Mouse (Mus musculus): ENCODE data around the gene Gemin2. TPM values are rescaled to one million over a fixed set of nuclear protein-coding genes. Genes with fewer than 3 reads are reported as not detected.
"Not testable (repeated sequence)": the region's sequence is repeated elsewhere in the genome, so short reads cannot be mapped to it uniquely, and the experiment has no call there.

Gene Gemin2
- total RNA-seq, 1 experiment = 24.5 TPM

- in situ Hi-C loops (cut with MboI; ENCODE audit: low sequenced_read_pairs in 2 of 2, unreplicated experiment in 2 of 2) = no loop called here
- Histone ChIP-seq H3K4me3 (ENCODE audit: insufficient read depth in 1 of 2, low read depth in 1 of 2, low read length in 2 of 2, poor library complexity in 1 of 2, severe bottlenecking in 1 of 2) (no peak overlapping the region), H3K4me1 (ENCODE audit: control insufficient read depth in 2 of 2, insufficient read depth in 2 of 2, low read length in 2 of 2, poor library complexity in 1 of 2) (peaks cover 0 to 3% of the 10 kb centered on the region in 2 experiments; a peak in 1 of 4 replicates), H3K36me3 (ENCODE audit: control insufficient read depth, insufficient read depth, low read length, poor library complexity, severe bottlenecking) (peaks cover 15% of the 10 kb centered on the region), H3K9me3 (ENCODE audit: control insufficient read depth, insufficient read depth, low read depth, low read length) (no peaks in the 10 kb centered on the region), H3K27ac (ENCODE audit: insufficient read depth, low read depth, low read length, poor library complexity, severe bottlenecking) (no peak overlapping the region), H3K9ac (ENCODE audit: insufficient read depth, low read depth, low read length, poor library complexity, severe bottlenecking) (no peak overlapping the region)
- TF ChIP-seq CHD2 (IDR thresholded peaks at IDR 0.05; ENCODE audit: low read depth, low read length) (no peak), ZNF384 (IDR thresholded peaks at IDR 0.05; ENCODE audit: low read depth, low read length) (no peak), HCFC1 (IDR thresholded peaks at IDR 0.05; ENCODE audit: borderline replicate concordance, insufficient read depth, low read length) (no peak), ZC3H11A (IDR thresholded peaks at IDR 0.05; ENCODE audit: borderline replicate concordance, low read depth, low read length) (no peak), MAFK (IDR thresholded peaks at IDR 0.05; ENCODE audit: insufficient read depth, low read depth, low read length) (no peak)
- DNase-seq (ENCODE audit: low read depth, low spot score) = no peak
These were observed 40.0 kb downstream of the Gemin2 start for GRCm38 (mm10) chr12:59053166-59053565.

GRCm38 (mm10) chr12:59053976-59054375 lies 40.8 kb downstream of the Gemin2 start:
- Histone ChIP-seq H3K9me3 (ENCODE audit: control insufficient read depth, insufficient read depth, low read depth, low read length) (no peaks in the 10 kb centered on the region), H3K4me1 (ENCODE audit: control insufficient read depth in 2 of 2, insufficient read depth in 2 of 2, low read length in 2 of 2, poor library complexity in 1 of 2) (peaks cover 0 to 3% of the 10 kb centered on the region in 2 experiments; a peak in 1 of 4 replicates), H3K9ac (ENCODE audit: insufficient read depth, low read depth, low read length, poor library complexity, severe bottlenecking) (no peak overlapping the region), H3K4me3 (ENCODE audit: insufficient read depth in 1 of 2, low read depth in 1 of 2, low read length in 2 of 2, poor library complexity in 1 of 2, severe bottlenecking in 1 of 2) (no peak overlapping the region), H3K36me3 (ENCODE audit: control insufficient read depth, insufficient read depth, low read length, poor library complexity, severe bottlenecking) (peaks cover 12% of the 10 kb centered on the region; the same call in 1 of the 2 replicates), H3K27ac (ENCODE audit: insufficient read depth, low read depth, low read length, poor library complexity, severe bottlenecking) (no peak overlapping the region)
- TF ChIP-seq HCFC1 (IDR thresholded peaks at IDR 0.05; ENCODE audit: borderline replicate concordance, insufficient read depth, low read length) = no peak
- TF ChIP-seq CHD2 (IDR thresholded peaks at IDR 0.05; ENCODE audit: low read depth, low read length) = no peak
- no peak for TF ChIP-seq ZC3H11A (IDR thresholded peaks at IDR 0.05; ENCODE audit: borderline replicate concordance, low read depth, low read length)
- no peak for TF ChIP-seq MAFK (IDR thresholded peaks at IDR 0.05; ENCODE audit: insufficient read depth, low read depth, low read length)
- TF ChIP-seq ZNF384 (IDR thresholded peaks at IDR 0.05; ENCODE audit: low read depth, low read length) = no peak
- no peak for DNase-seq (ENCODE audit: low read depth, low spot score)
- in situ Hi-C loops (cut with MboI; ENCODE audit: low sequenced_read_pairs in 2 of 2, unreplicated experiment in 2 of 2) = no loop called here

- no peak overlapping the region for H3K9ac ChIP-seq (ENCODE audit: insufficient read depth, low read depth, low read length, poor library complexity, severe bottlenecking)
These were observed 42.1 kb downstream of the Gemin2 start for GRCm38 (mm10) chr12:59055196-59055850.

GRCm38 (mm10) chr12:59056222-59056621 lies 43.0 kb downstream of the Gemin2 start:
- no peak for TF ChIP-seq MAFK (IDR thresholded peaks at IDR 0.05; ENCODE audit: insufficient read depth, low read depth, low read length)
- no peak overlapping the region for H3K4me3 ChIP-seq (ENCODE audit: insufficient read depth in 1 of 2, low read depth in 1 of 2, low read length in 2 of 2, poor library complexity in 1 of 2, severe bottlenecking in 1 of 2)
- peaks cover 14% of the 10 kb centered on the region; the same call in 1 of the 2 replicates for H3K36me3 ChIP-seq (ENCODE audit: control insufficient read depth, insufficient read depth, low read length, poor library complexity, severe bottlenecking)

More at GRCm38 (mm10) chr12:59055196-59055850, 42.1 kb downstream of the Gemin2 start:
- H3K9me3 ChIP-seq (ENCODE audit: control insufficient read depth, insufficient read depth, low read depth, low read length) = no peaks in the 10 kb centered on the region
- no peak for DNase-seq (ENCODE audit: low read depth, low spot score)
- no peak overlapping the region for H3K4me3 ChIP-seq (ENCODE audit: insufficient read depth in 1 of 2, low read depth in 1 of 2, low read length in 2 of 2, poor library complexity in 1 of 2, severe bottlenecking in 1 of 2)
- in situ Hi-C loops (cut with MboI; ENCODE audit: low sequenced_read_pairs in 2 of 2, unreplicated experiment in 2 of 2) = no loop called here
- H3K4me1 ChIP-seq (ENCODE audit: control insufficient read depth in 2 of 2, insufficient read depth in 2 of 2, low read length in 2 of 2, poor library complexity in 1 of 2) = peaks cover 0 to 3% of the 10 kb centered on the region in 2 experiments; a peak in 2 of 4 replicates
- TF ChIP-seq ZC3H11A (IDR thresholded peaks at IDR 0.05; ENCODE audit: borderline replicate concordance, low read depth, low read length) = no peak
- TF ChIP-seq HCFC1 (IDR thresholded peaks at IDR 0.05; ENCODE audit: borderline replicate concordance, insufficient read depth, low read length) = no peak
- no peak for TF ChIP-seq ZNF384 (IDR thresholded peaks at IDR 0.05; ENCODE audit: low read depth, low read length)
- no peak for TF ChIP-seq MAFK (IDR thresholded peaks at IDR 0.05; ENCODE audit: insufficient read depth, low read depth, low read length)
- no peak for TF ChIP-seq CHD2 (IDR thresholded peaks at IDR 0.05; ENCODE audit: low read depth, low read length)
- H3K27ac ChIP-seq (ENCODE audit: insufficient read depth, low read depth, low read length, poor library complexity, severe bottlenecking) = no peak overlapping the region
- peaks cover 14% of the 10 kb centered on the region; the same call in 1 of the 2 replicates for H3K36me3 ChIP-seq (ENCODE audit: control insufficient read depth, insufficient read depth, low read length, poor library complexity, severe bottlenecking)

GRCm38 (mm10) chr12:59058242-59058641 lies 45.0 kb downstream of the Gemin2 start:
- H3K9ac ChIP-seq (ENCODE audit: insufficient read depth, low read depth, low read length, poor library complexity, severe bottlenecking); H3K4me1 ChIP-seq (ENCODE audit: control insufficient read depth in 2 of 2, insufficient read depth in 2 of 2, low read length in 2 of 2, poor library complexity in 1 of 2); H3K27ac ChIP-seq (ENCODE audit: insufficient read depth, low read depth, low read length, poor library complexity, severe bottlenecking); H3K4me3 ChIP-seq (ENCODE audit: insufficient read depth in 1 of 2, low read depth in 1 of 2, low read length in 2 of 2, poor library complexity in 1 of 2, severe bottlenecking in 1 of 2); in situ Hi-C loops (cut with MboI; ENCODE audit: low sequenced_read_pairs in 2 of 2, unreplicated experiment in 2 of 2); DNase-seq (ENCODE audit: low read depth, low spot score); H3K9me3 ChIP-seq (ENCODE audit: control insufficient read depth, insufficient read depth, low read depth, low read length): not testable (repeated sequence)
- peaks cover 10% of the 10 kb centered on the region; the same call in 1 of the 2 replicates for H3K36me3 ChIP-seq (ENCODE audit: control insufficient read depth, insufficient read depth, low read length, poor library complexity, severe bottlenecking)

More at GRCm38 (mm10) chr12:59056222-59056621, 43.0 kb downstream of the Gemin2 start:
- Histone ChIP-seq H3K4me1 (ENCODE audit: control insufficient read depth in 2 of 2, insufficient read depth in 2 of 2, low read length in 2 of 2, poor library complexity in 1 of 2) (peaks cover 2 to 3% of the 10 kb centered on the region in 2 experiments; a peak in 3 of 4 replicates), H3K27ac (ENCODE audit: insufficient read depth, low read depth, low read length, poor library complexity, severe bottlenecking) (no peak overlapping the region), H3K9me3 (ENCODE audit: control insufficient read depth, insufficient read depth, low read depth, low read length) (no peaks in the 10 kb centered on the region), H3K9ac (ENCODE audit: insufficient read depth, low read depth, low read length, poor library complexity, severe bottlenecking) (no peak overlapping the region)
- DNase-seq (ENCODE audit: low read depth, low spot score) = no peak
- in situ Hi-C loops (cut with MboI; ENCODE audit: low sequenced_read_pairs in 2 of 2, unreplicated experiment in 2 of 2) = no loop called here
